Mouse (Mus musculus) spleen, adult 2 months (tissue): ENCODE measurements around the gene Prdm1.

Source experiments
- CTCF ChIP-seq: fragments of 200-500 bp; IDR thresholded peaks from 2 replicates; pipeline ENCODE4 v1.5.1; 2011; ENCODE audit warnings: mild to moderate bottlenecking, inconsistent platforms; ENCODE audit not compliant: insufficient read depth, insufficient read length, insufficient replicate concordance; ENCODE audit errors: extremely low read depth
- POLR2A ChIP-seq: fragments of 200-500 bp; IDR thresholded peaks from 2 replicates; pipeline ENCODE4 v1.6.1; 2011; ENCODE audit warnings: low read depth, low read length, inconsistent platforms

- TF ChIP-seq CTCF: no peak
- no peak for TF ChIP-seq POLR2A
Observed at GRCm38 (mm10) chr10:44429177-44429888, 99.0 kb downstream of the Prdm1 start.
